Mouse (Mus musculus): Measurements from ENCODE around the gene Emc7. TPM values are rescaled to one million over a fixed set of nuclear protein-coding genes. Genes with fewer than 3 reads are reported as not detected.
A peak's percentile ranks its signal among the peaks of the same experiment; 100 is the strongest.
"Not testable (repeated sequence)": the region's sequence is repeated elsewhere in the genome, so short reads cannot be mapped to it uniquely, and the experiment has no call there.

Emc7 gene
- polyA plus RNA-seq (2016; fragmentation: Nextera tagmentation; extraction: Ambion mirVana) = 13.8 and 14.6 TPM in 2 replicates

- Histone ChIP-seq H3K9ac (peak within 1 kb of the TSS; percentile 85), H3K9me3 (no peaks in the 10 kb centered on the region), H3K27me3 (replicated peaks) (no peaks in the 10 kb centered on the region), H3K36me3 (peaks cover 2% of the 10 kb centered on the region; the same call in 1 of the 2 replicates), H3K4me3 (peak within 1 kb of the TSS; percentile 84), H3K4me1 (peaks cover 8% of the 10 kb centered on the region), H3K4me2 (replicated peaks) (peak within 1 kb of the TSS; percentile 73), H3K27ac (peak within 1 kb of the TSS; percentile 60; the same call in 1 of the 2 replicates)
- WGBS = under 1% methylated on average over 49 of the region's 49 CpGs
- peak; percentile 97 for ATAC-seq (ENCODE audit: low FRiP score, low read depth)
Observed at GRCm38 (mm10) chr2:112454862-112455564, at the start of gene Emc7. Gene Emc7, plus strand, starts transcription at chr2:112454997.

GRCm38 (mm10) chr2:112407030-112407429 lies 47.8 kb upstream of the Emc7 start:
- H3K27ac ChIP-seq = no peak overlapping the region
- no peaks in the 10 kb centered on the region for H3K27me3 ChIP-seq (replicated peaks)
- no peak overlapping the region for H3K4me2 ChIP-seq (replicated peaks)
- H3K4me3 ChIP-seq = no peak overlapping the region
- no peaks in the 10 kb centered on the region for H3K9me3 ChIP-seq
- no peaks in the 10 kb centered on the region for H3K4me1 ChIP-seq
- H3K9ac ChIP-seq = no peak overlapping the region
- 92% methylated on average over 3 of the region's 3 CpGs for WGBS
- ATAC-seq (ENCODE audit: low FRiP score, low read depth) = no peak
- peaks cover 22% of the 10 kb centered on the region; the same call in 1 of the 2 replicates for H3K36me3 ChIP-seq

- WGBS = 80% methylated on average over 3 of the region's 3 CpGs
Observed at GRCm38 (mm10) chr2:112425308-112425707, 29.5 kb upstream of the Emc7 start.

GRCm38 (mm10) chr2:112428534-112428933 lies 26.3 kb upstream of the Emc7 start:
- not testable (repeated sequence) for H3K4me3 ChIP-seq; H3K27ac ChIP-seq; H3K36me3 ChIP-seq; H3K9ac ChIP-seq; ATAC-seq (ENCODE audit: low FRiP score, low read depth); H3K9me3 ChIP-seq; H3K27me3 ChIP-seq (replicated peaks); H3K4me1 ChIP-seq; H3K4me2 ChIP-seq (replicated peaks)
- 88% methylated on average over 3 of the region's 3 CpGs for WGBS

More at GRCm38 (mm10) chr2:112425308-112425707, 29.5 kb upstream of the Emc7 start:
- H3K4me2 ChIP-seq (replicated peaks) = no peak overlapping the region
- H3K36me3 ChIP-seq = no peaks in the 10 kb centered on the region
- H3K4me3 ChIP-seq = no peak overlapping the region
- no peak for ATAC-seq (ENCODE audit: low FRiP score, low read depth)
- H3K9ac ChIP-seq = no peak overlapping the region
- no peaks in the 10 kb centered on the region for H3K4me1 ChIP-seq
- no peaks in the 10 kb centered on the region for H3K9me3 ChIP-seq
- H3K27me3 ChIP-seq (replicated peaks) = no peaks in the 10 kb centered on the region
- H3K27ac ChIP-seq = no peak overlapping the region

- Histone ChIP-seq H3K36me3 (no peaks in the 10 kb centered on the region), H3K9ac (no peak overlapping the region), H3K27ac (no peak overlapping the region), H3K4me1 (no peaks in the 10 kb centered on the region), H3K4me2 (replicated peaks) (no peak overlapping the region), H3K4me3 (no peak overlapping the region), H3K27me3 (replicated peaks) (no peaks in the 10 kb centered on the region), H3K9me3 (no peaks in the 10 kb centered on the region)
- ATAC-seq (ENCODE audit: low FRiP score, low read depth) = no peak
- WGBS = 90% methylated on average over 4 of the region's 4 CpGs
Observed at GRCm38 (mm10) chr2:112429665-112430064, 25.1 kb upstream of the Emc7 start.

- H3K4me1 ChIP-seq = no peaks in the 10 kb centered on the region
- 81% methylated on average over 5 of the region's 5 CpGs for WGBS
- no peaks in the 10 kb centered on the region for H3K36me3 ChIP-seq
- no peaks in the 10 kb centered on the region for H3K9me3 ChIP-seq
- H3K4me3 ChIP-seq = no peak overlapping the region
- H3K4me2 ChIP-seq (replicated peaks) = no peak overlapping the region
- ATAC-seq (ENCODE audit: low FRiP score, low read depth) = no peak
- H3K27me3 ChIP-seq (replicated peaks) = no peaks in the 10 kb centered on the region
- no peak overlapping the region for H3K9ac ChIP-seq
- no peak overlapping the region for H3K27ac ChIP-seq
Observed at GRCm38 (mm10) chr2:112430403-112430802, 24.4 kb upstream of the Emc7 start.

- ATAC-seq (ENCODE audit: low FRiP score, low read depth) = no peak
- Histone ChIP-seq H3K4me1 (no peaks in the 10 kb centered on the region), H3K9ac (no peak overlapping the region), H3K27me3 (replicated peaks) (no peaks in the 10 kb centered on the region), H3K27ac (no peak overlapping the region), H3K36me3 (no peaks in the 10 kb centered on the region), H3K4me3 (no peak overlapping the region), H3K4me2 (replicated peaks) (no peak overlapping the region), H3K9me3 (no peaks in the 10 kb centered on the region)
- WGBS = 92% methylated on average over 2 of the region's 2 CpGs
Observed at GRCm38 (mm10) chr2:112432523-112432922, 22.3 kb upstream of the Emc7 start.

GRCm38 (mm10) chr2:112433359-112433758 lies 21.4 kb upstream of the Emc7 start:
- Histone ChIP-seq H3K4me1 (no peaks in the 10 kb centered on the region), H3K27me3 (replicated peaks) (no peaks in the 10 kb centered on the region), H3K36me3 (no peaks in the 10 kb centered on the region), H3K9ac (no peak overlapping the region), H3K27ac (no peak overlapping the region), H3K4me2 (replicated peaks) (no peak overlapping the region), H3K9me3 (no peaks in the 10 kb centered on the region), H3K4me3 (no peak overlapping the region)
- no peak for ATAC-seq (ENCODE audit: low FRiP score, low read depth)
- WGBS = 92% methylated on average over 2 of the region's 2 CpGs

- no peak overlapping the region for H3K4me3 ChIP-seq
- no peaks in the 10 kb centered on the region for H3K27me3 ChIP-seq (replicated peaks)
- no peaks in the 10 kb centered on the region for H3K4me1 ChIP-seq
- no peak overlapping the region for H3K27ac ChIP-seq
- ATAC-seq (ENCODE audit: low FRiP score, low read depth) = no peak
- no peak overlapping the region for H3K4me2 ChIP-seq (replicated peaks)
- no peaks in the 10 kb centered on the region for H3K9me3 ChIP-seq
- 78% methylated on average over 4 of the region's 4 CpGs for WGBS
- no peak overlapping the region for H3K9ac ChIP-seq
- H3K36me3 ChIP-seq = no peaks in the 10 kb centered on the region
Observed at GRCm38 (mm10) chr2:112436292-112436691, 18.5 kb upstream of the Emc7 start.

- WGBS = 93% methylated on average over 2 of the region's 2 CpGs
- no peak overlapping the region for H3K27ac ChIP-seq
Observed at GRCm38 (mm10) chr2:112437589-112437988, 17.2 kb upstream of the Emc7 start.

GRCm38 (mm10) chr2:112443491-112443890 lies 11.3 kb upstream of the Emc7 start:
- no peak overlapping the region for H3K4me2 ChIP-seq (replicated peaks)
- 76% methylated on average over 2 of the region's 2 CpGs for WGBS
- H3K4me3 ChIP-seq = no peak overlapping the region
- no peaks in the 10 kb centered on the region for H3K9me3 ChIP-seq
- no peak overlapping the region for H3K27ac ChIP-seq
- no peak for ATAC-seq (ENCODE audit: low FRiP score, low read depth)
- H3K27me3 ChIP-seq (replicated peaks) = no peaks in the 10 kb centered on the region
- H3K4me1 ChIP-seq = no peaks in the 10 kb centered on the region
- H3K9ac ChIP-seq = no peak overlapping the region
- no peaks in the 10 kb centered on the region for H3K36me3 ChIP-seq

More at GRCm38 (mm10) chr2:112437589-112437988, 17.2 kb upstream of the Emc7 start:
- Histone ChIP-seq H3K4me2 (replicated peaks) (no peak overlapping the region), H3K27me3 (replicated peaks) (no peaks in the 10 kb centered on the region), H3K9ac (no peak overlapping the region), H3K4me3 (no peak overlapping the region), H3K36me3 (no peaks in the 10 kb centered on the region), H3K9me3 (no peaks in the 10 kb centered on the region), H3K4me1 (no peaks in the 10 kb centered on the region)
- no peak for ATAC-seq (ENCODE audit: low FRiP score, low read depth)

- H3K4me2 ChIP-seq (replicated peaks) = no peak overlapping the region
- no peak overlapping the region for H3K4me3 ChIP-seq
- H3K27me3 ChIP-seq (replicated peaks) = no peaks in the 10 kb centered on the region
- ATAC-seq (ENCODE audit: low FRiP score, low read depth) = no peak
- no peak overlapping the region for H3K9ac ChIP-seq
- H3K27ac ChIP-seq = no peak overlapping the region
- no peaks in the 10 kb centered on the region for H3K9me3 ChIP-seq
- no peaks in the 10 kb centered on the region for H3K36me3 ChIP-seq
- H3K4me1 ChIP-seq = no peaks in the 10 kb centered on the region
Observed at GRCm38 (mm10) chr2:112445511-112445910, 9.3 kb upstream of the Emc7 start.

GRCm38 (mm10) chr2:112448046-112448445 lies 6.8 kb upstream of the Emc7 start:
- not testable (repeated sequence) for H3K9ac ChIP-seq; H3K4me3 ChIP-seq; H3K9me3 ChIP-seq; H3K4me1 ChIP-seq; H3K4me2 ChIP-seq (replicated peaks); H3K27ac ChIP-seq; ATAC-seq (ENCODE audit: low FRiP score, low read depth); H3K36me3 ChIP-seq; H3K27me3 ChIP-seq (replicated peaks)
- WGBS = 76% methylated on average over 4 of the region's 4 CpGs
